Mouse (Mus musculus): Measurements from ENCODE around the gene Cdc42bpa.

Cdc42bpa gene

DNA sequence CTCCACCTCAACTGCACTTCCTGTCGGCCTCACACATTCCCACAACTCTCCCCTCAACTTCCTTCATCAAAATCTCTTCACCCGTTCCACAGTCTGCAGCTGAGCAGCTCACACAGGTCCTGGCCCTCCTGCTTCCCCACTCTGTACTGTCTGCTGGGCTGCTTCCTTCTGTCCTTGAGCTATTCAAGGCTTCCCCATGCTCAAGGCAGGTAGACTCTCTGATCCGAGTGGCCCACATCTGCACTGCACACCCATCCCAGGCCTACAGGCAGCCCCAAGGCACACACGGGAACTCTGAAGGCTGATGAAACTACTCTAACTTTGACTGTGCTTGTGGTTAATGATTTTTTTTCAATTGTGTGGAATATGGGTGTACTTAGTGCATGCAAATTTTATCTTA is 232.6 kb downstream of the Cdc42bpa start:
- DNase-seq (ENCODE audit: low read depth, low spot score), result no peak

DNA sequence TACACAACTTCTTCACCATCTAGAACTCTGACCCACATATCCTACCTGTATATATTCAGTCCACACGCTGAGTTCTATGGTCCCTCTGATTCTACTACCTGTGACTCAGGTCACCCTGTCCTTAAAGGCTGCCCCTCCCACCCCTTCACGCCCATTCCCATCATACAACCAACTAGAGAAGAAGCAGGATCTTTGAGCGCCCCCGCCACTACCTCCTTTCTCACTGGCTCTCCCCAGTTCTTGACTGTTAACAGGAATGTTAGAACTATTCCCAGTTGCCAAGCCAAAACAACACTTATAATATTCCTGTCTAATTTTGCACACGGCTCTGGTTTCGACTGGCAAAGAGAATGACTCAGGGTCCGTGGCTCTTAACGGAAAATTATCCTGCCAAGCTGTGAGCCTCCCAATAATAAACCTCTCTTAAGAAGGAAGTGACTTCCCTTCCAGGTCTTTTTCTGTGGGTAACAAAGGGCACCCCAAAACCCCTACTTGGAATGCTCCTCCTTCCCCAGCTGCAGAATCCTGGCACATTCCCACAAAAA is 233.2 kb downstream of the Cdc42bpa start:
- no peak for DNase-seq (ENCODE audit: low read depth, low spot score)

DNA sequence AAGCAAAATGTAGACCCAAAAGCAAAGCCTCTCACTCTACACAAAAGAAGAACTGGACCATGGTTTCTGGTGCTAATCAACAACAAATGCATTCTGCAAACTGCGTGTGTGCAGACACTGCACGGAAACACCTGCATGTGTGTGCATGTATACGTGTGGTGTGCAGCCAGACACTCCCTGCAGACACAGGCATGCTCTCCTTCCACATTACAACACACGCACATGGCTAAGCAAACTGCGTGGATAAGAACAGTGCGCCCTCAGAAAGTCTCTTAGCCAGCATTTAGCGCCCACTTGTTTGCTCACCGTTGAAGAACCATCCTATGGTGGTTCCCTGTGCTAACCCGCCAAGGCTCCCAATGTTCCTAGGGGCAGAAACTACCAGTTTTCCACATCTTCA is 233.8 kb downstream of the Cdc42bpa start:
- DNase-seq (ENCODE audit: low read depth, low spot score), result no peak

DNA sequence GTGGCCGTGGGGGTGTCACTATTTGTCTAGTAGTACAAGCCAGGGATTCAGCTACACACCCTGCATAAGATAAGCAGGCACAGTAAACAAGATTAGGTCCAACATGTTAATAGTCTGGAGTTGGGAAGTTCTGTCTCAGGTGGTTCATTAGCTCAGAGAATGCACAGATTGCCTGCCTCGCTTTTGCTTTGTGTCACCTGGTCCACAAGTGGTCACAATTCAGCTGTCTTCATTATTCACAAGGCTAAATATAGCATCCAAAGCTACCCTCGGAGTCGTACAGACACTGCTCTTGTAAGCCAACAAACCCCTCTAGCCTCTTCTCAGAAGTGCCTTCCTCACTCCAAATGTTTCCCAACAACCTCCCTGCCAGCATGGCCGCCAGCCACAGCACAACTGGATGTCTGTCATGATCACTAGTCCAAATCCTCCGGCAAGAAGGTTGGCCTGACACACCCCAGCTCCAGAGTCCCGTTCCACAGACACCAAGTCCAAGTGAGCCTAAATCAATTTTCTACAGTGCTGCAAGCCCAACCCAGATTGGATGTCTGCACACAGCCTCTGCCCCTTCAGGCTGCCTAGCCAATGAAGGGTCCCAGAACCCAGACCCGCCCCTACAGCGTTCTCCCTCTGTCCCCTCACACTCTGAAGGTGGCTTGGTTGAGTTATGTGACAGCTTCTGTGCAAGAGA is 234.7 kb downstream of the Cdc42bpa start:
- DNase-seq (ENCODE audit: low read depth, low spot score), result peak; percentile 27

DNA sequence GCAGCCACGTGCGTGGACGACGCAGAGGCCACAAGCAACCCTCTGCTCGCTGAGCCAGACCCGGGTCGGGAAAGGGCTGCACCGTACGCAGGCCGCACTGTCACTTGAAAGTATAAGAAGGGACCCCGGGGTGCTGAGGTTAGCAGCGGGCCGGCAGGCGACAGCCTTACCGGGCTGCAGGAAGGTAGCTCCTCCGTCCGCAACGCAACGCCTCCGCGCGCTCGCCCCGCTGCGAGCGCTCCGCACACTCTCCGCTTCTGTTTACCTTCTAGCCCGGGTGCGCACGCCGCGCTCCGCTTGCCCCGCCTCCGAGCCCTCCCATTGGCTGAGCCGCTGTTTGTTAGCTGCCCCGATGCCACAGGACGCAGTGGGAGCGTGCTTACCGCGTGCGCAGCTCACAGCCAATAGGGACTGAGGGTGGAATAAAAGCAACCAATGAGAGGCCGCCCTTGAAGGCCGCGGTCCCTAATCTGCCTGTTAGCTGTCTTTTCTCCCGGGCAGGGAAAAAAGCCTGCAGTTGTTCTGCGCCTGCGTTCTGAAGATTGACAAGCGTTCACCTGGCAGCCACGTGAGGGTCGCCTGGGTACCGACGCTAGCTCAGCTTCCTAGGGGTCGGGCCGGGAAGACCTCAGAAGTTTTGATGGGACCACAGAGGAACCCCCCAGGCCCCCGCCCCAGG is 235.6 kb downstream of the Cdc42bpa start:
- DNase-seq (ENCODE audit: low read depth, low spot score), result peak; percentile 97

DNA sequence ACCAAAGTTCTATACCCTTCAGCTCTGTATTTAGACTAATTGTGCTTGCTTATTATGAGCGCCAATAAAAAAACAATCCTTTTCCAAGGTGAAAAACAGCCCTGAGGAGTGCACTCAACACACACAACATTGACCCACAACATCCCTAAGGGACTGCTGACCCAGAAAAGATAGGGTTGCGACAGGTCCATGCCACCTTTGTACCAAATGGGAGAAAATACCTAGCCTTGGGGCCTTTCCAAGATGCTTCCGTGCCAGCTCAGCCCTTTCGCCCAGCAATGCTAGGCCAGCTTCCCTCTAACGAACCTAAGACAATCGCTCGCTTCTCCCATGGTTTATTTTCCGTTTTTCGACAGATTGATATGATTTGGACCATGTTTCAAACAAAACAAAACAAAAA is 236.2 kb downstream of the Cdc42bpa start:
- no peak for DNase-seq (ENCODE audit: low read depth, low spot score)

DNA sequence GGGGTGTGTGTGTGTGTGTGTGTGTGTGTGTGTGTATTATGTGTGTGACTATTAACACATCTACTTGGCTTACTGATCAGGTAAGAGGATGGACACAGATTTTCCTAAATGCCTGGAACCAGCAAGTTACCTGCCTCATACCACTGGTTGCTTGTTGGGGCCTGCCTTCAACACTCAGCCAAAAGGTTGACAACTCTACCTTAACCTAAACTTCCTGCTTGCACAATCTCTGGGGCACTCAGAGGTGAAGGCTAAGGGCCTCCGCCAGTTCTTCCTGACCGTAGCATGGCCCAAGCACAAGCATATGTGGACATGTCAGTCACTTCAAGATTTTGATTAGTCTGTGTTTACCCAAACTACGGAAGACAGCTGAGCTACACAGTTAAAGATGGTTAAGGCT is 237.7 kb downstream of the Cdc42bpa start:
- no peak for DNase-seq (ENCODE audit: low read depth, low spot score)

DNA sequence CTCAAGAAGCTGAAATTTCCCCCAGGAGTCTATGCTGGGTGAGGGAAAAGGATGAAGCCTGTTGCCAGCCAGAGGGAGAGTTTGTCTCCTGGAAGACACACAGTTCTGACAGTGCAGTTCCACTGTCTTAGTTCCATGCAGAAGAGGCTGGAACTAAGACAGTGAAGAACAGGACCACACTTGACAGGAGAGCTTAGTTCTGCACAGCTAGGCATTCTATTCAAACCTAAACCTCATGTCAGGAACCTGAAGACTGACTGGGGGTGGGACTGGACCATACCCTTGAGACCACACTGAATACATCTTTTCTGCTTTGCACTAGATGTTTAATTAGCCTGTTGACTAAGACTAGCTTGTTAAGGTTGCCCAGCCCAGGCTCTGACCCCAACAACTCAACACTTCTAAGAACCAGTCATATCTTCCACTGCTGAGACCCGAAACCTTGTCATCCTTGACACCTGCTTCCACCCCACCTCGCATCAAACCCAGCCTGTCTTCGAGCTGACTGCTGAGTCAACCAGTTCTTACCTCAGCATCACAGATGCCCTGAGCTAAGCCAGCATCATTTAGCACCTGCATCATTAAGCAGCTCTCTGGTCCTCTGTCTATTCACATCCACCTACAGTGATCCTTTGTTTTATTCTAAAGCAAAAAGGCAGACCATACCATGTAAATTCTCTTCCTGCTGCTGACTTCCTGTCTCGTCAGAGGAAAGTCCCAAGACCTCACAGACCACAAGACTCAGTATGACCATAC is 238.9 kb downstream of the Cdc42bpa start, which contains the start of gene Coq8a:
Gene Coq8a (minus strand): TSS at position 644 of the 756 bp plus-strand sequence.
- DNase-seq (ENCODE audit: low read depth, low spot score), result no peak

DNA sequence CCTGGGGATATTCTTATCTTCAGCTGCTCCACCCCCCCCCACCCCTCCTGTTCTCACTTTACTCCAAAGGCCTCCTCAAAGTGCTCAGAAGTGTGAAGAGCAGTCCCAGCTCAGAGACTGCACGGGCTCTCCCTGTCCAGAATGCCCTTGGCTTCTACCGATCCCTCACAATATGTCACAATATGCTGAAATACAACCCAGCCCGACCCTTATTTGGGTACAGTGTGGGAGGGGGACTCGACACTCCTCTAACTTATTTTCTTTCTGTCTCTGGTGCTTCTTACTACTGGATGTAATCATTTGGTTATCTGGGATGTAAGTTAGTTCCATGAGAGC is 239.4 kb downstream of the Cdc42bpa start:
- no peak for DNase-seq (ENCODE audit: low read depth, low spot score)

DNA sequence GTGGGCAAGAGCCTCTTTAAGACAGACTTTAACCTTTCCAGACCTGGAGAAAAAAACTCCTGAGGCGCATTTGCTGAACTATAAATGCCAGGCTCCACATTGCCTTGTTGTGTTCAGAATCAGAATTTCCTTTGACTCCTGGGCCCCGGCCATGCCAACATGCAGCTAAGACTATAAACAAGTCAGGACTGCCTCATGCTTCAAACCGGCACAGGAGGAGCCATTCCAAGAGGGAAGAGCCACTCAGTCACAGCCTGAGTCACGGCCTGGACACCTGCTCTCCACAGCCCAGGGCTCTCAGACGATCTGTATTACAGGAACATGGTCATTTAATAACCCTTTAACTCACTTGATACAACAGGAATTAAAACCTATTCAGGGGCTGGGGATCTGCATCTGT is 240.4 kb downstream of the Cdc42bpa start:
- no peak for DNase-seq (ENCODE audit: low read depth, low spot score)

DNA sequence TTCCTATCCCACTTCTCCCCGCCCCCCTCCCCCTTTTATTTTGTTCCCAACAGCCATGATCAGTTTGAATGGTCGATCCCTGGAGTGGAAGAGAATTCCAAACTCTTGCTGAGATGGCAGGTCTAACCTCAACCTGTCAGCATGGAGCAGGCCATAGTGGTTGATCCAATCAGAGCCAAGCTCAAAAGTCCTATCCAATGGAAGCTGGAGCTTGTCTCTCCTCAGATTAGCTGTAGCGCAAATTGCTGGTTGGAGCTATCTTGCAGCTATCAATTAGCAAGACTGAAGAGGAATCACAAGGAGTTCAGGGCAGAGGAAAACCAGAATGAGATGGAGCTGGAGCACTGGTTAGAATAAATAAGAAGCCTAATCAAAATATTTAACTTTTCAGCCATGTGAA is 248.1 kb downstream of the Cdc42bpa start:
- DNase-seq (ENCODE audit: low read depth, low spot score), result no peak

DNA sequence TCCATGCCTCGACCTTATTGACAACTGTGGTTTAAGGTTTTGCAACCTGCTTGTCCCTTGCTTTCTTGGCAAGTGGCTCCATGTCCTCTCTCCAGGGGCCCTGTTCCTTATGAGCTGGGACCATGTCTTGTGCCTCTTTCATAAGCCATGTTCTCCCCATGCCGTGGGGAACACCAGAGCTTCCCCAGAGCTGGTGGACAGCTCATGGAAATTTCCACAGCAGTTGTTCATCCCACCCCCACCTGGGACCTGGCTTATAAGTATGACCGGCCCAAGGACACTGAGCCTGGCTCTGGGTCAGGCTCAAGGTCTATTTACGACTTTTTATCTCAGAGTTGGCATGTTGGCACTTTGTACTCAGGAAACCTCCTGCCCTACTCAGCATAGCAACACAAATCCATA is 249.8 kb downstream of the Cdc42bpa start:
- DNase-seq (ENCODE audit: low read depth, low spot score), result no peak

DNA sequence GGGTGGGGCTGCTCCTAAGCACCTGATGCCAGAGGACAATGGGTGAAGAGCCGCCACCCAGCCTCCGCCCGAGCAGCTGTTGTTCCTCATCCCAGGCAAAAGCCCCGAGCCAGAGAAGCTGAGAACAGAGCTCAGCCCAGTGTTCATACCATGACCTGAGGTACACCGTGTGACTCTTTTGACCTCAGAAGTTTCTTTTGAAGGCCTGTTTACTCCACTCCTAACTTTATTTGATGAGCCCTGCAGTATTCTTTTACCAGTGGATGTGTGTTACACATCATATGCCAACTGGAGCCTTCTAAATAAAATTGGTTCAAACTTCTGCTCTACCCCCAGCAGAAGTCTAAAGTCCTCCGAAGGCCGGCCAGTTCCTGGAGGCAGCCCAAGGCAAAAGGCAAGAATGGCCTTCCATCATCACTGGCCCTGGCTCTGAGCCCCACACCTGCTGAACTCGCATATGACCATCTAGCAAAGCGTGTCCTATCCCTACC is 250.6 kb downstream of the Cdc42bpa start:
- no peak for DNase-seq (ENCODE audit: low read depth, low spot score)

DNA sequence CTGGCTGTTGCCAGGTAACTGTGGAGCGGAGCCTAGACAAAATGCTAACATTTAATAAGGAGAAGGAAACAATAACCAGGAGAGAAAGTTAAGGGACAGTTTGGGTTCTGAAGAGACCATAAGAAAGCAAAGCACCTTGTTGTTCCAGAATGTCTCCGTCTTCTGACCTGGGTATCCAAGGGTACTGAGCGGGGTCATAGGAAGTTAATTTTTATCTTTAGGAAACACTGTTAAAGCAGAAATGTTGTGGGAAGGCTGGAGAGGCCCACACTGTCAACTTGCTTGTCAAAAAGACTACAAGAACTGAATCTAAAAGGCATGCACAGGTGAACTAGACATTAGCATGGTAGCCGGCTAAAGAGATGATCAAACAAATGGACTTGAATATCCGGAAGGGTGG is 252.6 kb downstream of the Cdc42bpa start:
- DNase-seq (ENCODE audit: low read depth, low spot score), result no peak

DNA sequence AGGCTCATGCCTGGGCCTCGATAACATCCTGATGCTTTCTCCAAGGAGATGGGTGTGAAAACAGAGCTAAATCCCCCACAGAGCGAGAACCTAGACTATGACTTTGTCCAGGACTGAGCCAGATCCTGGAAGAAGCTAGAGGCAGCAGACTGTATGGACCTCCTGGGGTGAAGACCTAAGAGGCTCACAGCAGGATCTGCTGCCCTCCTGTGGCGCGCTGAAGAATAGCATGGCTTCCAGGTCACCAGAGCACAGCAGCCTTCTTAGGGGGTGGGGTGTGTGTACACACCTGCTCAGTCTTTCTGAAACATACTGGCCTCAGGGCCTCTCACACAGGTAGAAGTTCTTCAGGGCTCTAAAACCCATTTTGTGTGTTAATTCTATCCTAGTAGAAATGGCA is 254.8 kb downstream of the Cdc42bpa start:
- peak; percentile 75 for DNase-seq (ENCODE audit: low read depth, low spot score)

Data from forelimb bud, embryonic 11.5 days (tissue).